ENCODE assay signal across 13 mouse cellular contexts in the genomic region with DNA sequence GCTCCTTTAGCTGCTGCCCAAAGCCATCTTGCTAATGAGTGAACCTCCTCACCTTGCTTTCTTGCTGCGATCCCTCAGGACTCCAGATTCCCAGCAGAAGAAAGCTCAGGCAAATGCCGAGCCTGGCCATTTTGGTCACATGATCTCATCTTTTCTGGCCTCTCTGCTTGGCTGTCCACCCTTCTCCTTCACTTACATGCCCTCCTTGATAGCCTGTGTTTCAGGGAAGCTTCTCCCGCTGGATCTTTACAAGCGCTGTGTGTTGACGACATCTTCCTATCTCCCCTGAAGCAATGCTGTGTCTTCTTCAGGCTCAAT. TPM values are rescaled to one million over a fixed set of nuclear protein-coding genes. Genes with fewer than 3 reads are reported as not detected.
DNase-seq lines count a peak whose midpoint lies in the region; ATAC-seq and TF ChIP-seq lines count a peak whose summit lies in the region.
"Had no signal": no experiment of that assay in that cellular context is flagged by ENCODE, and none has a peak within 500 bp of the region (broad histone marks: within the 10 kb centered on the region; RNA-seq: fewer than 3 reads in every experiment).

No protein-coding gene starts in this region.

- peak overlapping the region; percentile 14; the same call in 1 of the 2 replicates for H3K4me3 ChIP-seq in gastrocnemius, adult 2 months
- no peak overlapping the region for H3K4me3 ChIP-seq in forebrain, embryonic 13.5 days
- H3K4me3 ChIP-seq in hindbrain, embryonic 16.5 days (ENCODE audit: low read length): no peak overlapping the region
- no peak overlapping the region for H3K4me3 ChIP-seq in neural tube, embryonic 12.5 days
- H3K4me3 ChIP-seq in kidney, embryonic 14.5 days (ENCODE audit: low read length): no peak overlapping the region
- H3K4me3 ChIP-seq: intestine, embryonic 15.5 days; megakaryocyte, embryonic 14.5 days had no signal

- no peaks in the 10 kb centered on the region for H3K9me3 ChIP-seq in forebrain, embryonic 13.5 days (replicated peaks)
- no peaks in the 10 kb centered on the region for H3K9me3 ChIP-seq in hindbrain, embryonic 16.5 days (ENCODE audit: control insufficient read depth, low read length)
- no peaks in the 10 kb centered on the region for H3K9me3 ChIP-seq in neural tube, embryonic 12.5 days
- no peaks in the 10 kb centered on the region for H3K9me3 ChIP-seq in kidney, embryonic 14.5 days (ENCODE audit: control insufficient read depth, low read length)
- H3K9me3 ChIP-seq: intestine, embryonic 15.5 days had no signal

- H3K36me3 ChIP-seq in forebrain, embryonic 13.5 days (ENCODE audit: poor library complexity, severe bottlenecking): no peaks in the 10 kb centered on the region
- H3K36me3 ChIP-seq in hindbrain, embryonic 16.5 days (ENCODE audit: control insufficient read depth, insufficient read depth, low read length): no peaks in the 10 kb centered on the region
- H3K36me3 ChIP-seq in neural tube, embryonic 12.5 days: no peaks in the 10 kb centered on the region
- no peaks in the 10 kb centered on the region for H3K36me3 ChIP-seq in kidney, embryonic 14.5 days (ENCODE audit: control insufficient read depth, insufficient read depth, low read length)
- H3K36me3 ChIP-seq: intestine, embryonic 15.5 days had no signal

- peaks cover 34% of the 10 kb centered on the region for H3K4me1 ChIP-seq in forebrain, embryonic 13.5 days
- H3K4me1 ChIP-seq in hindbrain, embryonic 16.5 days (ENCODE audit: control insufficient read depth, insufficient read depth, low read depth, low read length): peaks cover 17% of the 10 kb centered on the region
- peaks cover 22% of the 10 kb centered on the region for H3K4me1 ChIP-seq in neural tube, embryonic 12.5 days
- no peaks in the 10 kb centered on the region for H3K4me1 ChIP-seq in kidney, embryonic 14.5 days (ENCODE audit: control insufficient read depth, insufficient read depth, low read length)
- H3K4me1 ChIP-seq: intestine, embryonic 15.5 days had no signal

- no peak for DNase-seq in gastrocnemius, adult 2 months
- no peak for DNase-seq in gastrocnemius, postnatal 36 days
- no peak for DNase-seq in layer of hippocampus, postnatal 14 days (ENCODE audit: low spot score in 2 of 2)
- DNase-seq in spleen, adult 18-20 months: no peak

- H3K27me3 ChIP-seq in forebrain, embryonic 13.5 days: no peaks in the 10 kb centered on the region
- H3K27me3 ChIP-seq in hindbrain, embryonic 16.5 days (replicated peaks; ENCODE audit: control insufficient read depth, insufficient read depth, low read length): no peaks in the 10 kb centered on the region
- peaks cover 8% of the 10 kb centered on the region; the same call in 1 of the 2 replicates for H3K27me3 ChIP-seq in neural tube, embryonic 12.5 days (replicated peaks)
- H3K27me3 ChIP-seq in kidney, embryonic 14.5 days (ENCODE audit: control insufficient read depth, insufficient read depth, low read length): no peaks in the 10 kb centered on the region; the same call in 1 of the 2 replicates
- H3K27me3 ChIP-seq: intestine, embryonic 15.5 days had no signal

- H3K9ac ChIP-seq in forebrain, embryonic 13.5 days: peak overlapping the region; percentile 47; the same call in 1 of the 2 replicates
- H3K9ac ChIP-seq in hindbrain, embryonic 16.5 days (ENCODE audit: low read depth, low read length): 0 out of 2 replicates have a peak overlapping the region, but pooled peaks have one; percentile 3
- H3K9ac ChIP-seq in neural tube, embryonic 12.5 days: no peak overlapping the region
- H3K9ac ChIP-seq in kidney, embryonic 14.5 days (ENCODE audit: low read depth, low read length): no peak overlapping the region
- H3K9ac ChIP-seq: intestine, embryonic 15.5 days had no signal

- H3K27ac ChIP-seq in gastrocnemius, adult 2 months: no peak overlapping the region
- peak overlapping the region; percentile 96 for H3K27ac ChIP-seq in forebrain, embryonic 13.5 days
- peak overlapping the region; percentile 89 for H3K27ac ChIP-seq in hindbrain, embryonic 16.5 days (ENCODE audit: low read depth, low read length)
- H3K27ac ChIP-seq in neural tube, embryonic 12.5 days: peak overlapping the region; percentile 50; the same call in 1 of the 2 replicates
- H3K27ac ChIP-seq in kidney, embryonic 14.5 days (ENCODE audit: low read depth, low read length): no peak overlapping the region
- H3K27ac ChIP-seq: intestine, embryonic 15.5 days had no signal

- 68% methylated on average over 5 of the region's 5 CpGs for WGBS in forebrain, embryonic 13.5 days
- WGBS in hindbrain, embryonic 16.5 days: 53% methylated on average over 5 of the region's 5 CpGs
- 72% methylated on average over 5 of the region's 5 CpGs for WGBS in neural tube, embryonic 12.5 days
- 66% methylated on average over 5 of the region's 5 CpGs for WGBS in kidney, embryonic 14.5 days

- intact Hi-C loops in gastrocnemius, adult 2 months (cut with DNase I): no loop called here
- intact Hi-C loops in gastrocnemius, postnatal 36 days (cut with DNase I): no loop called here

- no peak for ATAC-seq in forebrain, embryonic 13.5 days
- peak; percentile 5; the same call in 1 of the 2 replicates for ATAC-seq in hindbrain, embryonic 16.5 days
- no peak for ATAC-seq in neural tube, embryonic 12.5 days (ENCODE audit: low FRiP score, low read depth)
- no peak for ATAC-seq in kidney, embryonic 14.5 days (ENCODE audit: low FRiP score, low TSS enrichment)

- H3K4me2 ChIP-seq in forebrain, embryonic 13.5 days: peak overlapping the region; percentile 49
- peak overlapping the region; percentile 42; the same call in 1 of the 2 replicates for H3K4me2 ChIP-seq in hindbrain, embryonic 16.5 days (ENCODE audit: low read length)
- peak overlapping the region; percentile 37 for H3K4me2 ChIP-seq in neural tube, embryonic 12.5 days (replicated peaks)
- H3K4me2 ChIP-seq in kidney, embryonic 14.5 days (replicated peaks; ENCODE audit: low read depth, low read length): no peak overlapping the region
- H3K4me2 ChIP-seq: intestine, embryonic 15.5 days had no signal

- no peak for TF ChIP-seq CTCF in gastrocnemius, adult 2 months (IDR thresholded peaks at IDR 0.05)

RNA-seq across cellular contexts. Expression of gene Ccdc177, which starts 23.2 kb away (rescaled TPM):
- total RNA-seq in gastrocnemius, adult 2 months (2021): not detected
- not detected for total RNA-seq in gastrocnemius, postnatal 36 days (2021)
- 4.6 and 4.7 TPM in 2 replicates for polyA plus RNA-seq in forebrain, embryonic 13.5 days (2015; fragmentation: Nextera tagmentation; extraction: Ambion mirVana)
- polyA plus RNA-seq in hindbrain, embryonic 16.5 days (2015; fragmentation: Nextera tagmentation; extraction: Ambion mirVana): 2.0 and 2.3 TPM in 2 replicates
- polyA plus RNA-seq in neural tube, embryonic 12.5 days (2016; fragmentation: Nextera tagmentation; extraction: Ambion mirVana): 4.2 and 4.7 TPM in 2 replicates
- 10 to 100 TPM; 18.5 to 18.7 TPM for total RNA-seq in layer of hippocampus, postnatal 14 days (2021)
- polyA plus RNA-seq in kidney, embryonic 14.5 days (2014; fragmentation: Nextera tagmentation; extraction: Ambion mirVana): 0.19 and 0.24 TPM in 2 replicates
- polyA plus RNA-seq: heart, embryonic 16.5 days; liver, embryonic 16.5 days had no signal

RNA-seq across cellular contexts. Expression of gene Plekhd1, which starts 44.9 kb away (rescaled TPM):
- under 1 TPM; 0.17 to 0.41 TPM for total RNA-seq in gastrocnemius, adult 2 months (2021)
- total RNA-seq in gastrocnemius, postnatal 36 days (2021): not detected
- 0.43 and 0.74 TPM in 2 replicates for polyA plus RNA-seq in forebrain, embryonic 13.5 days (2015; fragmentation: Nextera tagmentation; extraction: Ambion mirVana)
- 6.8 and 7.0 TPM in 2 replicates for polyA plus RNA-seq in hindbrain, embryonic 16.5 days (2015; fragmentation: Nextera tagmentation; extraction: Ambion mirVana)
- 4.3 and 5.6 TPM in 2 replicates for polyA plus RNA-seq in neural tube, embryonic 12.5 days (2016; fragmentation: Nextera tagmentation; extraction: Ambion mirVana)
- 1 to 10 TPM; 4.8 to 9.1 TPM for total RNA-seq in layer of hippocampus, postnatal 14 days (2021)
- 0.84 and 0.94 TPM in 2 replicates for polyA plus RNA-seq in kidney, embryonic 14.5 days (2014; fragmentation: Nextera tagmentation; extraction: Ambion mirVana)
- polyA plus RNA-seq: limb, embryonic 11.5 days had no signal

RNA-seq across cellular contexts. Expression of gene Susd6, which starts 53.1 kb away (rescaled TPM):
- 10 to 100 TPM; 37.7 to 41.1 TPM for total RNA-seq in gastrocnemius, adult 2 months (2021)
- 10 to 100 TPM; 29.6 to 30.3 TPM for total RNA-seq in gastrocnemius, postnatal 36 days (2021)
- polyA plus RNA-seq in forebrain, embryonic 13.5 days (2015; fragmentation: Nextera tagmentation; extraction: Ambion mirVana): 13.8 and 14.0 TPM in 2 replicates
- 9.9 and 12.1 TPM in 2 replicates for polyA plus RNA-seq in hindbrain, embryonic 16.5 days (2015; fragmentation: Nextera tagmentation; extraction: Ambion mirVana)
- polyA plus RNA-seq in neural tube, embryonic 12.5 days (2016; fragmentation: Nextera tagmentation; extraction: Ambion mirVana): 18.6 and 19.5 TPM in 2 replicates
- total RNA-seq in layer of hippocampus, postnatal 14 days (2021): 10 to 100 TPM; 54.3 TPM
- polyA plus RNA-seq in kidney, embryonic 14.5 days (2014; fragmentation: Nextera tagmentation; extraction: Ambion mirVana): 7.5 and 15.6 TPM in 2 replicates

Comparison
In these comparisons a context has a peak if more than half of its experiments do, and no peak if none do; other contexts are left out.
1. H3K27ac ChIP-seq: peak in forebrain, embryonic 13.5 days (single experiment), hindbrain, embryonic 16.5 days (single experiment) and neural tube, embryonic 12.5 days (single experiment); none in gastrocnemius, adult 2 months (single experiment) and kidney, embryonic 14.5 days (single experiment).
2. H3K9ac ChIP-seq: peak in forebrain, embryonic 13.5 days (single experiment) and hindbrain, embryonic 16.5 days (single experiment); none in neural tube, embryonic 12.5 days (single experiment) and kidney, embryonic 14.5 days (single experiment).